Mouse (Mus musculus): ENCODE data around the gene Nedd9. TPM values are rescaled to one million over a fixed set of nuclear protein-coding genes. Genes with fewer than 3 reads are reported as not detected.

The Nedd9 gene
- total and polyA plus RNA-seq, 3 experiments: 0.15 to 0.25 TPM; not detected in 1

- Histone ChIP-seq H3K9ac (ENCODE audit: control insufficient read depth, low read depth, low read length, poor library complexity, severe bottlenecking) (no peak overlapping the region), H3K27me3 (ENCODE audit: control insufficient read depth in 1 of 2, insufficient read depth in 2 of 2, low read length in 2 of 2) (no peaks in the 10 kb centered on the region), H3K36me3 (ENCODE audit: control insufficient read depth in 1 of 2, insufficient read depth in 2 of 2, low read length in 2 of 2) (no peaks in the 10 kb centered on the region), H3K27ac (ENCODE audit: control insufficient read depth, low read depth, low read length) (no peak overlapping the region), H3K9me3 (replicated peaks; ENCODE audit: insufficient read depth, low read length) (no peaks in the 10 kb centered on the region), H3K4me1 (ENCODE audit: control insufficient read depth in 1 of 2, insufficient read depth in 2 of 2, low read length in 2 of 2) (no peaks in the 10 kb centered on the region), H3K4me3 (ENCODE audit: control insufficient read depth in 1 of 2, insufficient read depth in 1 of 2, low read depth in 2 of 2, low read length in 2 of 2) (no peak overlapping the region), H3K79me2 (ENCODE audit: control insufficient read depth, insufficient read depth, low read length, poor library complexity) (no peaks in the 10 kb centered on the region)
- TF ChIP-seq ZMIZ1 (IDR thresholded peaks at IDR 0.05; ENCODE audit: low read depth, low read length) (no peak), POLR2AphosphoS5 (IDR thresholded peaks at IDR 0.05; ENCODE audit: borderline replicate concordance, low read depth, low read length) (no peak), MYC (IDR thresholded peaks at IDR 0.05; ENCODE audit: low read depth, low read length) (no peak), SIN3A (IDR thresholded peaks at IDR 0.05; ENCODE audit: low read length) (no peak), POLR2A (IDR thresholded peaks at IDR 0.05; ENCODE audit: control insufficient read depth in 1 of 2, insufficient read depth in 1 of 2, low read depth in 1 of 2, low read length in 2 of 2, poor library complexity in 1 of 2) (no peak), CTCF (IDR thresholded peaks at IDR 0.05 in 2 of 3, conservative IDR thresholded peaks at IDR 0.05 in 1 of 3; ENCODE audit: control insufficient read depth in 1 of 3, insufficient read depth in 1 of 3, low read depth in 2 of 3, low read length in 3 of 3, poor library complexity in 1 of 3, severe bottlenecking in 1 of 3) (no peak), MAZ (IDR thresholded peaks at IDR 0.05; ENCODE audit: low read depth, low read length) (no peak), GATA1 (IDR thresholded peaks at IDR 0.05; ENCODE audit: low read depth, low read length) (no peak), CHD1 (IDR thresholded peaks at IDR 0.05; ENCODE audit: low read depth, low read length) (no peak), MEF2A (IDR thresholded peaks at IDR 0.05; ENCODE audit: extremely low read depth, insufficient replicate concordance, low read depth, low read length, poor library complexity, severe bottlenecking) (no peak), MYB (IDR thresholded peaks at IDR 0.05; ENCODE audit: low read depth, low read length) (no peak), USF2 (IDR thresholded peaks at IDR 0.05; ENCODE audit: borderline replicate concordance in 1 of 2, insufficient read depth in 1 of 2, low read depth in 1 of 2, low read length in 2 of 2) (no peak), TBP (IDR thresholded peaks at IDR 0.05; ENCODE audit: low read depth, low read length) (no peak), CHD2 (IDR thresholded peaks at IDR 0.05; ENCODE audit: low read length) (no peak), ETS1 (IDR thresholded peaks at IDR 0.05; ENCODE audit: low read depth, low read length) (no peak), POLR2AphosphoS2 (IDR thresholded peaks at IDR 0.05; ENCODE audit: low read length) (no peak), ZC3H11A (IDR thresholded peaks at IDR 0.05; ENCODE audit: low read depth, low read length) (no peak), E2F4 (IDR thresholded peaks at IDR 0.05; ENCODE audit: borderline replicate concordance, low read depth, low read length) (no peak), SMC3 (IDR thresholded peaks at IDR 0.05; ENCODE audit: low read depth, low read length) (no peak), ZKSCAN1 (IDR thresholded peaks at IDR 0.05; ENCODE audit: low read depth, low read length) (no peak)
- DNase-seq (ENCODE audit: low read depth, low spot score): no peak
These were observed 95.0 kb downstream of the Nedd9 start for GRCm38 (mm10) chr13:41392191-41392590.

GRCm38 (mm10) chr13:41390698-41391097 lies 96.5 kb downstream of the Nedd9 start:
- H3K4me1 ChIP-seq (ENCODE audit: control insufficient read depth in 1 of 2, insufficient read depth in 2 of 2, low read length in 2 of 2): no peaks in the 10 kb centered on the region
- no peak overlapping the region for H3K9ac ChIP-seq (ENCODE audit: control insufficient read depth, low read depth, low read length, poor library complexity, severe bottlenecking)
- no peaks in the 10 kb centered on the region for H3K79me2 ChIP-seq (ENCODE audit: control insufficient read depth, insufficient read depth, low read length, poor library complexity)
- H3K4me3 ChIP-seq (ENCODE audit: control insufficient read depth in 1 of 2, insufficient read depth in 1 of 2, low read depth in 2 of 2, low read length in 2 of 2): no peak overlapping the region
- no peaks in the 10 kb centered on the region for H3K27me3 ChIP-seq (ENCODE audit: control insufficient read depth in 1 of 2, insufficient read depth in 2 of 2, low read length in 2 of 2)
- no peak for TF ChIP-seq GABPA (IDR thresholded peaks at IDR 0.05; ENCODE audit: low read depth, low read length)
- TF ChIP-seq KAT2A (conservative IDR thresholded peaks at IDR 0.05; ENCODE audit: low read depth, low read length): no peak
- no peak for TF ChIP-seq TBP (IDR thresholded peaks at IDR 0.05; ENCODE audit: low read depth, low read length)
- TF ChIP-seq GATA1 (IDR thresholded peaks at IDR 0.05; ENCODE audit: low read depth, low read length): no peak
- TF ChIP-seq CTCF (IDR thresholded peaks at IDR 0.05 in 2 of 3, conservative IDR thresholded peaks at IDR 0.05 in 1 of 3; ENCODE audit: control insufficient read depth in 1 of 3, insufficient read depth in 1 of 3, low read depth in 2 of 3, low read length in 3 of 3, poor library complexity in 1 of 3, severe bottlenecking in 1 of 3): no peak
- TF ChIP-seq JUND (IDR thresholded peaks at IDR 0.05; ENCODE audit: low read depth, low read length): no peak
- TF ChIP-seq TCF12 (IDR thresholded peaks at IDR 0.05; ENCODE audit: low read depth, low read length): no peak
- no peaks in the 10 kb centered on the region for H3K9me3 ChIP-seq (replicated peaks; ENCODE audit: insufficient read depth, low read length)
- no peaks in the 10 kb centered on the region for H3K36me3 ChIP-seq (ENCODE audit: control insufficient read depth in 1 of 2, insufficient read depth in 2 of 2, low read length in 2 of 2)
- no peak overlapping the region for H3K27ac ChIP-seq (ENCODE audit: control insufficient read depth, low read depth, low read length)
- DNase-seq (ENCODE audit: low read depth, low spot score): no peak
